Mouse (Mus musculus) adrenal gland, adult 10 weeks (tissue): ENCODE data around the gene Gm1604a. TPM values are rescaled to one million over a fixed set of nuclear protein-coding genes. Genes with fewer than 3 reads are reported as not detected.

Source experiments
- polyA plus RNA-seq: library from polyadenylated mRNA; stranded (reverse); fragments of 350-450 nt; fragmentation: Illumina TruSeq; extraction: RNeasy Lipid Tissue Mini Kit (QIAGEN cat#74804); gene quantifications from one replicate; pipeline ENCODE4 v1.2.3, GENCODE M21; 2014; ENCODE audit warnings: low read depth, low replicate concordance

The Gm1604a gene
- polyA plus RNA-seq: not detected

GRCm38 (mm10) chr17:7025257-7025656, at the start of gene Gm1604a:
Gene Gm1604a, plus strand, starts transcription at chr17:7025568.

DNA sequence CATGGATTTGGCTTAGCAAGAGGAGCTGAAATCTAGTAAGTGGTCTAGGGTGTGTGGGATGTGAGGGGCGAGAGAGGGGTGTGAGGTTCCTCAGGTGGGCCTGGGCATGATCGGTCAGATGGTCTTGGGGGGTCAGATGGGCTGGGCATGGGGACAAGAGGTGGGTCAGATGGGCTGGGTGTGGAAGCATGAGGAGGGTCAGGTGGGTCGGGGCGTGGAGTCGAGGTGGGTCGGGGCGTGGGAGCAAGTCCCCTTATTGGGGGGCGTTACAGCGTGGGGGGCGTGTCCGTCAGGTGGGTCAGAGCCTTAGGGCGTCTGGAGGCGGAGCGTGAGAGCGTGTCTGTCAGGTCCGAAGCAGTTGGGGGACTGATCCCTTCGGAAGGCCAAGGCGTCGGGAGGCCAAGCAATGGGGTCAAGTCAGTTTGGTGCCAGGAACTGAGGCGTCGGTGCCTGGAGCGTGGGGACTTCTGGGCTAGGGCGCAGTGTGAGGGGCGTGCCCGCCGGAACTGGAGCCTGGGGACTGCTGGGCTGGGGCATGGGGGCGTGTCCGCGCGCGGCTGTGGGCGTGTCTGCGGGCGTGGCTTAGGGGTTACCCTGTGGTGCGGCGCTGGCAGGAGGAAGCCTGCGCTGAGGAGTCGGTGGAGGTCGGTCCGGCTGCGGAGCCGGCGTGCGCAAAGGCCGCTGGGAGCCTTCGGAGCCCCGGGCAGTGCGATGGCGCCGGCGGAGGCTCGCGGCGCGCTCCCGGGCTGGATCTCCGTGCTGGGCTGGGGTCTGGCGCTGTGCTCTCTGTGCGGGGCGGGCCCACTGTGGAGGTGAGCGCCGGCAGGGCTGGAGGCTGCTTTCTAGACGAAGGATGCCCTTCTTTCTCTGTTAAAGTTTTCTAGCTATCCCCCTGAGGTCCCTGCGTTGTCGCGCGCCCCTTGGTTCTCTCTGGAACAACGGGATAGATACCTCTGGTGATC, 46.8 kb upstream of the Gm1604a start, which contains the start of gene Gm49721:
Gene Gm49721 (plus strand): TSS at position 618 of the 962 bp plus-strand sequence.

Other genes starting within 250 kb of the Gm1604a start
- gene Ezr, start 242.8 kb upstream of the Gm1604a start, polyA plus RNA-seq: 7.6 TPM
- gene Rsph3b, start 76.9 kb upstream of the Gm1604a start, polyA plus RNA-seq: 20.9 TPM
- 15.3 TPM for gene Tagap1, start 64.4 kb upstream of the Gm1604a start, polyA plus RNA-seq
- gene Rnaset2b, start 54.9 kb upstream of the Gm1604a start, polyA plus RNA-seq: 576 TPM
- gene Gm49721, start 46.7 kb upstream of the Gm1604a start, polyA plus RNA-seq: not detected
- gene Rps6ka2, start 144.5 kb downstream of the Gm1604a start, polyA plus RNA-seq: 2.0 TPM